Mouse (Mus musculus): ENCODE measurements around the gene Slc1a7. TPM values are rescaled to one million over a fixed set of nuclear protein-coding genes. Genes with fewer than 3 reads are reported as not detected.

The Slc1a7 gene
- polyA plus RNA-seq, 1 experiment from 2014 or later = 0.09 TPM

DNA sequence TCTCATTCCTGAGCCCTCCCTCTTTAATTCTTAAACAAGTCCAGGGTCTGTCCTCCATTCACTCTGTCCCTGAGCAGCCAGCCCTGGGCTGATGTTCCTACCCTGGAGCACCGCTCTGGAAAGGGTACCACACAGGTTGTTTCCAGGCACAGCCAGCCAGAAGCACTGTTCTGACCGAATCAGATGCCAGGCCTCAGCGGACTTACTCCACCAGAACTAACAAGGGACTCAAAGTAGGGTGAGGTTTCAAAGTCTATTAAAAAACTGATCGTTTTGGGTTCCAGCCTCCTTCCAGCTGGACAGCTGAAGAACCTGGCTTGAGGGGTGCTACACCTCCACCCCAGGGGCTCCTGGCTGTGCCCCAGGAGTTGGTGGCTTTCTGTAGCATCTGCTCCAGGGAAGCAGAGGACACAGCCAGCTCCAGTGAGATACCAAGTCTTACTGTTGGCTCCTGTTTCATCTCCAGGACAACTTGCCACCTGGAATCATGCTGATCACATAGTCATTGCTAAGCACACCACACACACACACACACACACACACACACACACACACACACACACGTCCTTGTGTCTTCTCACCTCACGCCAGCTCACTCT is 12.0 kb downstream of the Slc1a7 start:
- no peak for TF ChIP-seq CTCF (IDR thresholded peaks at IDR 0.05; ENCODE audit: low read depth)
- Histone ChIP-seq H3K9ac (no peak overlapping the region), H3K4me3 (ENCODE audit: low read depth, low read length) (no peak overlapping the region), H3K9me3 (ENCODE audit: low read depth, low read length) (no peaks in the 10 kb centered on the region), H3K4me1 (ENCODE audit: insufficient read depth) (no peaks in the 10 kb centered on the region), H3K4me2 (no peak overlapping the region), H3K36me3 (ENCODE audit: insufficient read depth) (no peaks in the 10 kb centered on the region), H3K27ac (ENCODE audit: low read depth) (peak overlapping the region; percentile 58; the same call in 1 of the 2 replicates), H3K27me3 (ENCODE audit: insufficient read depth, low read length) (no peaks in the 10 kb centered on the region)
- WGBS = 73% methylated on average over 6 of the region's 6 CpGs
- DNase-seq = no peak
- ATAC-seq (ENCODE audit: insufficient read depth) = no peak

DNA sequence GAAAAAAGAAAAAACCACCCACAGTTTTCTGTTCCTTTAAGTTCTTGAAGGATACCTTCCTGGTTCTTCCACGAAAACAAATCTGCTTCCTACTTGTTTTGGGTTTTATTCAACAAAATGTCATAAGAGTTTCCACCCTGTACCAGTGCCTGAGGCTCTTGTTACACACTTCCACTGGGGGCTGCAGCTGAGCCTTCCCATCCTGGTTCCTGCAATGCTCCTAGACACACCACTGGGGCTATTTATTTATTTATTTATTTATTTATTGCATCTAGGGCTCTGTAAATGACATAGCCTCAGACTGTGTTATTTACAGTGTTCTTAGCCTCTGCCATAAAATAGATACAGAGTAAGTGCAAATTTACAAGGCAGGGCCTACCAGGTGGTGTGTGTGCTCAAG is 15.6 kb downstream of the Slc1a7 start:
- Histone ChIP-seq H3K27me3 (ENCODE audit: insufficient read depth, low read length) (no peaks in the 10 kb centered on the region), H3K9me3 (ENCODE audit: low read depth, low read length) (no peaks in the 10 kb centered on the region), H3K9ac (no peak overlapping the region), H3K36me3 (ENCODE audit: insufficient read depth) (no peaks in the 10 kb centered on the region), H3K4me3 (ENCODE audit: low read depth, low read length) (no peak overlapping the region), H3K4me2 (no peak overlapping the region), H3K4me1 (ENCODE audit: insufficient read depth) (no peaks in the 10 kb centered on the region), H3K27ac (ENCODE audit: low read depth) (peak overlapping the region; percentile 19; the same call in 1 of the 2 replicates)
- TF ChIP-seq CTCF (IDR thresholded peaks at IDR 0.05; ENCODE audit: low read depth) = no peak
- DNase-seq (no peak), ATAC-seq (ENCODE audit: insufficient read depth) (no peak)
- WGBS = 66% methylated on average over 1 of the region's 1 CpGs

DNA sequence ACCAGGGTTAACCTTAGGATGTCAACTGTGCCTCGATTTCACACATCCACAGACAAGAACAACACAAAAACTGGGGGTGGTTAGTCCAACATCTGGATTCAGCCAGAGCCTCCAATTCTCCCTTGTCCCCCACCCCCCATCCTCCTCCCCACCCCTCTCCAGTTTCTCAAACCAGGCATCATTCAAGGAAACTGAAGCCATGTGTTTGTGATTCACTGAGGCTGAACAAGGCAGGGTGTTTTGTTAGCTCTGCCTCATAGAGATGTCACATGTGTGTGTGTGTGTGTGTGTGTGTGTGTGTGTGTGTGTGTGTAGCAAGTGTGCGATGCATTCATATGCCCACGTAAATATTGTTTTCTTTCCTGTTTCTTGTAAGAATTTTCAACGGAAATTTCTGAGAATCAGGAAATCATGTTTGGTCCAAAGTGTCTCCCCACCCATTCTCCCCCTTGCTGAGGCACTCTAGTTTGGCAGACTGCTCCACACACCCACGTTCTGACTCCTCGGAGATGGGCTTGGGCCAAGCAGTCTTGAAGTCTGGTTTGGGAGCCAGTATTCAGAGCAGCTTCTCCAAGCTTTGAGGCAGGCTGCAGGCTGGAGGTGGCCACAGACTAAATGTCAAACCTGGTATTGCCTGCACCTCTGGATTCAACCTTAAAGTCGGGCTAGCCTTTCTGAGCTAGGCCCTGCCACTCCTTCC is 16.3 kb downstream of the Slc1a7 start:
- 49% methylated on average over 7 of the region's 7 CpGs for WGBS
- Histone ChIP-seq H3K4me2 (no peak overlapping the region), H3K27ac (ENCODE audit: low read depth) (peak overlapping the region; percentile 56; the same call in 1 of the 2 replicates), H3K27me3 (ENCODE audit: insufficient read depth, low read length) (no peaks in the 10 kb centered on the region), H3K9ac (no peak overlapping the region), H3K4me1 (ENCODE audit: insufficient read depth) (no peaks in the 10 kb centered on the region), H3K9me3 (ENCODE audit: low read depth, low read length) (no peaks in the 10 kb centered on the region), H3K36me3 (ENCODE audit: insufficient read depth) (no peaks in the 10 kb centered on the region), H3K4me3 (ENCODE audit: low read depth, low read length) (no peak overlapping the region)
- no peak for TF ChIP-seq CTCF (IDR thresholded peaks at IDR 0.05; ENCODE audit: low read depth)
- DNase-seq (peak; percentile 70), ATAC-seq (ENCODE audit: insufficient read depth) (peak; percentile 58; the same call in 1 of the 2 replicates)

DNA sequence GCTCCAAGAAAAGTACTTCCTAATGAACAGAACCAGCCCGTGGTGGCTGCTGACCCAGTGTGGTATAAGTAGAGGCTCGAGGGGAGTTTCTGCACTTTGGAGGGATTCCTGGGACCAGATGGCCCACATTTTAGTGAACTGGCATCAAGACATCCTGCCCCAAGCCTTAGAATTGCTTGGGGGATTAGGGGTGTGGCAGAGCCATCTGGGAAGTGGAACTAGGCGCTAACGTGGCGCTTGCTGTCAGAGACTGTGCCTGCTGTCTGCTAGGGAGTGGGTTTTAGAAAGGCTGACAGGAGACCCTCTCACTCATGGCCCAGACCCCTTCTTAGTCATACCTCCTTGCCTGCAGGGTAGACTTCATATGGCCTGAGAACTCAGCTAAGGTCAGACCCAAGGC is 17.7 kb downstream of the Slc1a7 start:
- Histone ChIP-seq H3K9me3 (ENCODE audit: low read depth, low read length) (no peaks in the 10 kb centered on the region), H3K36me3 (ENCODE audit: insufficient read depth) (no peaks in the 10 kb centered on the region), H3K27me3 (ENCODE audit: insufficient read depth, low read length) (no peaks in the 10 kb centered on the region), H3K4me1 (ENCODE audit: insufficient read depth) (no peaks in the 10 kb centered on the region), H3K4me2 (no peak overlapping the region), H3K4me3 (ENCODE audit: low read depth, low read length) (no peak overlapping the region), H3K9ac (no peak overlapping the region), H3K27ac (ENCODE audit: low read depth) (no peak overlapping the region)
- 86% methylated on average over 5 of the region's 5 CpGs for WGBS
- no peak for TF ChIP-seq CTCF (IDR thresholded peaks at IDR 0.05; ENCODE audit: low read depth)
- DNase-seq (no peak), ATAC-seq (ENCODE audit: insufficient read depth) (no peak)

DNA sequence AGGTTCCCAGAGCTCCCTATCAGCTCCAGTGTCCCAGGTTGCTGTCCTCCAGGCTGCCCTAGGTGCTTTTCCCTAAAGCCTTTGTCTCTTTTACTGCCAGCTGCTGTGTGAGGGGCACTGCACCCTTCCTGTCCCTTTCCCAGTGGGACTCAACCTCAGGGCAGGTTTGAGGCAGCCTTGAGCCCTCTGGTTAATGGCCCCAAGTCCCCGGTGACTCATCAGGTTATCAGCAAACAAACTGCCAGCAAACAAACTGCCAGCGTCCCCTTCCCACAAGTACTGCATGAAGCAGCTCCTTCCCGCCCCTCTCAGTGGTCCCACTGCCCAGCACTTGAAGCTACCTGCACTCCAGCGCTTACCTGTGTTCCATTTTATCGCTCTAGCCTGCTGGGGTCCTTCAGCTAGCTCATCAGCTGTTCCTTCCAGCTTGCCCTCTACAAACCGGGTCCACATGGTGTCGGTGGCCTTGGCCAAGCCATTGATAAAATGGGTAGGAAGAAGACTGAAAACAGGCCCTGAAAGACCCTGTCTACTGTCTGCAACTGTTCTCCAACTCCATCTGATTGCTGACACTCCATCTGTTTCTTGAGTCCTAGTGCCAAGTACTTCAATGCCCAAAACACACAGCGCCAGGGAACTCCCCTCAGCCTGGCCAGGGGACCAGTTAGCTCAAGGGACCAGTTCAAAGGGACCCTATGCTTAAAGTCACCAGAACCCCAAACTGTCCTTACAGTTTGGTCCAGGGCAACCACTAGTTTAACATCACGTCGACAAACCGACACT is 18.4 kb downstream of the Slc1a7 start:
- DNase-seq (no peak), ATAC-seq (ENCODE audit: insufficient read depth) (no peak)
- H3K4me1 ChIP-seq (ENCODE audit: insufficient read depth) = peaks cover 2% of the 10 kb centered on the region; the same call in 1 of the 2 replicates
- TF ChIP-seq CTCF (IDR thresholded peaks at IDR 0.05; ENCODE audit: low read depth) = no peak
- H3K4me3 ChIP-seq (ENCODE audit: low read depth, low read length) = no peak overlapping the region
- H3K36me3 ChIP-seq (ENCODE audit: insufficient read depth) = no peaks in the 10 kb centered on the region
- H3K9ac ChIP-seq = no peak overlapping the region
- no peak overlapping the region for H3K4me2 ChIP-seq
- no peak overlapping the region for H3K27ac ChIP-seq (ENCODE audit: low read depth)
- no peaks in the 10 kb centered on the region for H3K27me3 ChIP-seq (ENCODE audit: insufficient read depth, low read length)
- WGBS = 82% methylated on average over 11 of the region's 11 CpGs
- no peaks in the 10 kb centered on the region for H3K9me3 ChIP-seq (ENCODE audit: low read depth, low read length)

DNA sequence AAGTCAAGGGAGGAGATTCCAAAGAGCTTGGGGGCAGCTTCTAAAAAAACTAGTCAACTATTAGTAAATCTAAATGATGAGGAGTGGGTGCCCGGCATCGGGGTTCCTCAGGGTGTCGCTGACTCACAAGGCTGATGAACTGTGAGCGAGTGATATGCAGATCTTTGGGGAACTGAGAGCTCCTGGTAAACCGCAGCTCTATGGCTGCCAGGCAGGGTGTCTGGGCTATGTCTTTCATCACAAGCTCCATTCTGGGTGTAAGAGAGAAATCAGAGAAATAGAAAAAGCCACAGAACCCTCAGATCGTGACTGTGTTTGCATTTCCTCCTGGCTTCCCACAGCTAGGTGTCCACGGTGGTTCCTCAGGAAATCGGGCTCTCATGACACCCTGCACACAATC is 20.8 kb downstream of the Slc1a7 start:
- Histone ChIP-seq H3K9ac (no peak overlapping the region), H3K4me1 (ENCODE audit: insufficient read depth) (peaks cover 6% of the 10 kb centered on the region; the same call in 1 of the 2 replicates), H3K27me3 (ENCODE audit: insufficient read depth, low read length) (no peaks in the 10 kb centered on the region), H3K4me2 (no peak overlapping the region), H3K27ac (ENCODE audit: low read depth) (no peak overlapping the region), H3K9me3 (ENCODE audit: low read depth, low read length) (no peaks in the 10 kb centered on the region), H3K36me3 (ENCODE audit: insufficient read depth) (no peaks in the 10 kb centered on the region), H3K4me3 (ENCODE audit: low read depth, low read length) (no peak overlapping the region)
- no peak for TF ChIP-seq CTCF (IDR thresholded peaks at IDR 0.05; ENCODE audit: low read depth)
- DNase-seq (peak; percentile 39), ATAC-seq (ENCODE audit: insufficient read depth) (no peak)
- 33% methylated on average over 8 of the region's 8 CpGs for WGBS

DNA sequence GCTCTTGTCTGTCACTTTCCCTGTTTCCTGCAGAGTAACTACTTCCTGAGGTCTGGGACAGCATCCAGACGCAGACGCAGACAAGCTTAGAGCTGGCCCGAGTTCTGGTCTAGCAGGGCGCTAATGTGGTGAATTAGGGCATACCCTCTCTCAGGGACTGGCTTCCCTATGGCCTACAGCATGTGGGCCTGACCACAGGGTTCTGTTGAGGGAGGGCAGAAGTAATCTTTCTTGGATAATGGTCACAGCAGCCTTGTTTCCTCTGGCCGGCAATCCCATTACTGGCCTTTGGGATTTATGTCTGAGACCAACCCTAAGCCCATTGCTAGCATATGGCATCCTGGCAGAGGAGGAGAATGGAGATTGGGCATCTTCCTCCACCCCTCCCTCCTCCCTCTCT is 22.7 kb downstream of the Slc1a7 start:
- ATAC-seq (ENCODE audit: insufficient read depth) = no peak
- Histone ChIP-seq H3K4me3 (ENCODE audit: low read depth, low read length) (no peak overlapping the region), H3K9ac (no peak overlapping the region), H3K4me2 (no peak overlapping the region), H3K27ac (ENCODE audit: low read depth) (no peak overlapping the region), H3K9me3 (ENCODE audit: low read depth, low read length) (no peaks in the 10 kb centered on the region), H3K27me3 (ENCODE audit: insufficient read depth, low read length) (no peaks in the 10 kb centered on the region), H3K36me3 (ENCODE audit: insufficient read depth) (no peaks in the 10 kb centered on the region), H3K4me1 (ENCODE audit: insufficient read depth) (peaks cover 6% of the 10 kb centered on the region; the same call in 1 of the 2 replicates)
- TF ChIP-seq CTCF (IDR thresholded peaks at IDR 0.05; ENCODE audit: low read depth) = no peak
- 59% methylated on average over 5 of the region's 5 CpGs for whole genome bisulfite sequencing
- no peak for DNase-seq
